ENCODE assay signal across 18 mouse cellular contexts in the genomic region with DNA sequence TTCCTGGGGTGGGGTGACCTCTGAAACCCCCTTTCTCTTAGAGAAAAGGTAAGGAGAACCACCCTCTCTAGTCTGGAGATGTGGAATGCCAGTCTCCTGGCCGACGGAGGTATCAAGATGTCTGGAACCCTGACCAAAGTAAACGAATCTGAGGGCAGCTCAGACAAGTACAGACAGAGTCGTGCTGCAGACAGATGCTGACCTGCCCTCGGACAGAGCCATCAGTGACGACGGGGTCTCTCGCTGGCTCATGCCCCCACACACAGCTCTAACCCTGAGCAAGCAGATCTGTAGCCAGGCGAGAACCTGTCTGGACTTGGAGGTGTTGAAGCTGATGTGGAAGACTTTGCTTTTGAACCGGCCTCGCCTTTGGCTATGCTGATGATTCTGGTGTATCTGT.
"Had no signal": no experiment of that assay in that cellular context is flagged by ENCODE, and none has a peak within 500 bp of the region (broad histone marks: within the 10 kb centered on the region; RNA-seq: fewer than 3 reads in every experiment).

No protein-coding gene starts in this region.

- ATAC-seq: liver, postnatal 0 days; lung, postnatal 0 days had no signal

- H3K27ac ChIP-seq: liver, embryonic 15.5 days; lung, embryonic 15.5 days; macrophage; midbrain, embryonic 12.5 days; neural tube, embryonic 12.5 days; stomach, embryonic 15.5 days; stomach, postnatal 0 days had no signal

- H3K9me3 ChIP-seq: liver, embryonic 15.5 days; lung, embryonic 15.5 days; megakaryocyte, embryonic 14.5 days; midbrain, embryonic 12.5 days; neural tube, embryonic 12.5 days; stomach, embryonic 15.5 days had no signal

- DNase-seq: liver, postnatal 0 days; lung, adult 2 months; lung, postnatal 14 days; lung, postnatal 36 days; midbrain, embryonic 14.5 days; right cerebral cortex, postnatal 14 days; thymus, adult 2 months; thymus, postnatal 25 days; thymus, postnatal 4 days had no signal

- H3K4me3 ChIP-seq: liver, embryonic 15.5 days; lung, embryonic 15.5 days; megakaryocyte, embryonic 14.5 days; midbrain, embryonic 12.5 days; neural tube, embryonic 12.5 days; stomach, embryonic 15.5 days had no signal

- H3K4me2 ChIP-seq: liver, embryonic 15.5 days; lung, embryonic 15.5 days; midbrain, embryonic 12.5 days; neural tube, embryonic 12.5 days; stomach, embryonic 15.5 days had no signal

- H3K36me3 ChIP-seq: liver, embryonic 15.5 days; lung, embryonic 15.5 days; midbrain, embryonic 12.5 days; neural tube, embryonic 12.5 days; stomach, embryonic 15.5 days had no signal

- H3K27me3 ChIP-seq: liver, embryonic 15.5 days; lung, embryonic 15.5 days; megakaryocyte, embryonic 14.5 days; midbrain, embryonic 12.5 days; neural tube, embryonic 12.5 days; stomach, embryonic 15.5 days had no signal

- H3K4me1 ChIP-seq: liver, embryonic 15.5 days; megakaryocyte, embryonic 14.5 days; midbrain, embryonic 12.5 days; neural tube, embryonic 12.5 days had no signal

- H3K9ac ChIP-seq: liver, embryonic 15.5 days; liver, postnatal 0 days; lung, embryonic 15.5 days; midbrain, embryonic 12.5 days; neural tube, embryonic 12.5 days; stomach, embryonic 15.5 days had no signal
